Mouse (Mus musculus): ENCODE measurements around the gene Actl6b. TPM values are rescaled to one million over a fixed set of nuclear protein-coding genes. Genes with fewer than 3 reads are reported as not detected.
"Not testable (repeated sequence)": the region's sequence is repeated elsewhere in the genome, so short reads cannot be mapped to it uniquely, and the experiment has no call there.

Gene Actl6b
- total RNA-seq, 2 experiments from 2014 or later, result 126 to 139 TPM

DNA sequence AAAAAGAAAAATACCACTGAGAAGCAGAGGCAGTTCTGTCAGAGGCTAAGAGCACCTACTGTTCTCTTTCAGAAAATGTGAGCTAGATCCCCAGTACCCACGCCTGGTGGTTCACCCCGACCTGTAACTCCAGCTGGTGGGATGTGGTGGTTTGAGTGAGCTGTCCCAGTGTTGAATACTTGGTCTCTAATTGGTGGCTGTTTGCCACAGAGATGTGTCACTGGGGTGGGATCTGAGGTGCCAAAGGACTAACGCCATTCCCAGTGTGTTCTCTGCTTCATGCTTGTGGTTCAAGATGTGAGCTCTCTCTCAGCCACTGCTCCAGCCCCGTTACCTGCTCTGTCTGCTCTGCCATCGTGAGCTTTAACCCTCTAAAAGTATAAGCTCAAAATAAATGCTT, 37.2 kb downstream of the Actl6b start:
- intact Hi-C loops (cut with DNase I), result no loop called here
- DNase-seq (ENCODE audit: low spot score in 2 of 2), result no peak

DNA sequence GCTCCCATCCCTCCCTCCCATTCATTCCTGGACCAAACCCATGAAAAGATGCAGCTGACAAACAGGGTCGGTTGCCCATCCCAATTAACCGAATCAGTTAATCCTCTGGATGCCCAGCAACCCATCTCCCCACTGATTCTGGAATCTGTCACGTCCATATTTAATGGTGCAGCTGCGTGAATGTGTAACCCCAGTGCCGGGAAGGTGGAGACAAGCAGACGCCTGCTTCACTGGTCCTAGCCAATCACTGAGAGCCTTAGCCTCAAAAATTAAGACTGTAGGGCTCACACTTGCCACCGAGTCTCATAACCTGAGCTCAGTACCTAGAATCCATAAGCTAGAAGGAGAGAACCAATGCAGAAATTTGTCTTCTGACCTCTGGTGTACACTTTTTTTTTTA, 42.6 kb downstream of the Actl6b start:
- intact Hi-C loops (cut with DNase I), result no loop called here
- no peak for DNase-seq (ENCODE audit: low spot score in 2 of 2)

DNA sequence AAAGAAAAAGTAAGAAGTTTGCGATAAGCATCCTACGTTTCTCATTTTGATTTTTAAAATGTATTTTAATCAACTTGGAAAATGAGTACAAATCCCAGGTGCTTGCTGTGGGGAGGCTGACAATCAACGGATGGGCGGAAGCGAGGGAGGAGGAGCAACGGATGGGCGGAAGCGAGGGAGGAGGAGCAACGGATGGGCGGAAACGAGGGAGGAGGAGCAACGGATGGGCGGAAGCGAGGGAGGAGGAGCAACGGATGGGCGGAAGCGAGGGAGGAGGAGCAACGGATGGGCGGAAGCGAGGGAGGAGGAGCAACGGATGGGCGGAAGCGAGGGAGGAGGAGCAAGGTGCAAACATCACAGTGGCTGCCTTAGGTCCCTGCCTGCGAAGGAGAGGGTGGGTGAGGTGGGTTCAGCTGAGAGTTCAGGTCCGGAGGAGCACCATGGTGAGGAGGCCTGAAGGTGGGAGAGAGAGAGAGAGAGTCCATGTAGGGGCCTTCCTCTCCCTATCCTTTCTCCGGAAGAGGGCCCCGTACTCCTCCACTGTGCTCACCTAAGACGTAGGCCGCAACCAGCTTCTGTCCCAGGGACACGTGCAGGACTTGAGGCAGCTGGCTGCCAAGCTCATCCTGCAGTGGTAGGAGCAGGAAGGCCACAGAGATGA, 43.4 kb downstream of the Actl6b start:
- DNase-seq (ENCODE audit: low spot score in 2 of 2), result no peak
- intact Hi-C loops (cut with DNase I), result no loop called here

GRCm38 (mm10) chr5:137597625-137598024, 44.3 kb downstream of the Actl6b start:
- intact Hi-C loops (cut with DNase I), result no loop called here
- no peak for DNase-seq (ENCODE audit: low spot score in 2 of 2)

GRCm38 (mm10) chr5:137598100-137598826, 44.9 kb downstream of the Actl6b start:
- DNase-seq (ENCODE audit: low spot score in 2 of 2), result no peak
- intact Hi-C loops (cut with DNase I), result no loop called here

- no peak for DNase-seq (ENCODE audit: low spot score in 2 of 2)
- intact Hi-C loops (cut with DNase I), result no loop called here
These were observed 46.3 kb downstream of the Actl6b start for GRCm38 (mm10) chr5:137599600-137599999.

DNA sequence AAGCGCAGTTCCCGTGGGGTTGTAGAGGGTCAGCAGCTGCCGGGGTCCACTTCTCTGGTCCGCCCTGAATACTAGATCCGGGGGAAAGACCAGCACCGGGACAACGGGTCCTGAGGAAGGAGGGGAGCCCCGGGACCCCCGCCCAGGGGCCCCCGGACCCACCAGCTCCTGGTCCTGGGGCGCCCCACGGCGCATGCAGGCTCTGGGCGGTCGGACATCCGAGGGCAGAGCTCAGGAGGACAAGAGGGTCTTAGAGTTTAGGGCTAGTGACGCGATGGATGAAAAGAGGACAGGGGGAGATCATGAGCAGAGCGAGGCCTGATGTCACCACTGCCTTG, 46.9 kb downstream of the Actl6b start:
- peak in 1 of 2 experiments; percentile 31 for DNase-seq (ENCODE audit: low spot score in 2 of 2)
- intact Hi-C loops (cut with DNase I), result loop anchor here (5.0 kb wide), 1 partner anchor 68 kb away; the partner anchor contains the start of genes Epo and Gnb2

GRCm38 (mm10) chr5:137600619-137601364, 47.5 kb downstream of the Actl6b start, which contains the start of gene Mospd3:
Gene Mospd3 (minus strand): TSS chr5:137601058.
- peak; percentile 93 to 97 for DNase-seq (ENCODE audit: low spot score in 2 of 2)
- intact Hi-C loops (cut with DNase I), result loop anchor here (5.0 kb wide), 1 partner anchor 68 kb away; the partner anchor contains the start of genes Epo and Gnb2

GRCm38 (mm10) chr5:137601365-137601729, 48.0 kb downstream of the Actl6b start:
- DNase-seq (ENCODE audit: low spot score in 2 of 2), result no peak
- intact Hi-C loops (cut with DNase I), result loop anchor here (5.0 kb wide), 1 partner anchor 69 kb away; the partner anchor contains the start of genes Epo and Gnb2

DNA sequence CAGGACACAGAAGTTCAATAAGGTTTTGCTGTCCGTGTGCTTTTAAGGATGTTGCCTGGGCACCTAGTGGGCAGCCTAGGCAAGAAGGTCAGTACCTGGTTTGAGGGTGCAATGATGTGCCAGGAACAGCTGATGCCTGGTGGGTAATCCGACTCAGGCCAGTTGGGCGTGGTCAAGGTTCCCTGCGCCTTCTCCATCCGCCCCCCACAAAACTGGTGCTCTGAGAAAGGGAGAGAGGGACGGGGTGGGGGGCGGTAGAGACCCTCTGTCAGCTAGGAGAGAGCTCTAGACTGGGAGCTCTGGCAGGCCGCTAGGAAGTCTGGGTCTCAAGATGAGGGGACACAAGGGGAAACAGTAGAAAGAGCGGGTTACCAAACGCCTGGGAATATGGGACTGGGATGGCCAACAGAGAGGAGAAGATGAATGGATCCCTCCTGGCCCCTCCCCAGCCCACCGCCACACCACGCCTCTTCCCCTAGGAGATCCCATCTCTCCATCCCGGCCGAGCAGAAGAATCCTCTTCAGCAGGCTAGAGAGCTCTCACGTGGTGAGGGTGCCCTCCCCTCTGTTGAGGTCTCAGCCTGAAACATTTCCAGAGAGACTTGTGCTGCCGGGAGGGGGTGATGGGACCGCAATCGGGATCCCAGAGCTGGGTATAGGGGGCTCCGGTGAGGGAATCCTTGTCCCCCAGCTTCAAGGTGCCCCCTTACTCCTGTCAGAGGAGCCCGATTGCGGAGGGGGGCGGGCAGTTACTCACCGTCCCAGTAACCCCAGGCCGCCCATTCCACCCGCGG, 54.7 kb downstream of the Actl6b start:
- no peak for DNase-seq (ENCODE audit: low spot score in 2 of 2)
- intact Hi-C loops (cut with DNase I), result no loop called here

GRCm38 (mm10) chr5:137608654-137609190, 55.4 kb downstream of the Actl6b start:
- DNase-seq (ENCODE audit: low spot score in 2 of 2), result no peak
- intact Hi-C loops (cut with DNase I), result no loop called here

DNA sequence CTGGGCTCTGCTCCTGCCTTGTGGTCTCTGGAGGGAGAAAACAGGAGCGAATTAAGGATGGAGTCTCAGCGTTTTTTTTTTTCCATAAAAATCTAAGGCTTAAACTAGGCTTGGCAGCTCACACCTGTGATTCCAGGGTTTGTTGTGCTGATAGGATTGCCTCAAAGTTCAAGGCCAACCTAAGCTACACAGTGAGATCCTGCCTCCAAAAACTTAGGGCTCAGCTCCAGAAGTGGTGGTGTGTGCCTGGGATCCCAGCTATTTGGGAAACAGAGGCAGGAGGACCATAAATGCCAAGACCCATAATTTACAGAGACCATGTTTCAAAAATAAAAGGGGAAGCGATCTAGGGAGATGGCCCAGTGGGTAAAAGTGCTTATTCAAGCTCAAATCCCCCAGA, 56.0 kb downstream of the Actl6b start:
- intact Hi-C loops (cut with DNase I), result no loop called here
- DNase-seq (ENCODE audit: low spot score in 2 of 2), result no peak

- DNase-seq (ENCODE audit: low spot score in 2 of 2), result no peak
- intact Hi-C loops (cut with DNase I), result no loop called here
These were observed 56.7 kb downstream of the Actl6b start for GRCm38 (mm10) chr5:137610056-137610455.

GRCm38 (mm10) chr5:137610548-137611244, 57.4 kb downstream of the Actl6b start:
- intact Hi-C loops (cut with DNase I), result no loop called here
- no peak for DNase-seq (ENCODE audit: low spot score in 2 of 2)

DNA sequence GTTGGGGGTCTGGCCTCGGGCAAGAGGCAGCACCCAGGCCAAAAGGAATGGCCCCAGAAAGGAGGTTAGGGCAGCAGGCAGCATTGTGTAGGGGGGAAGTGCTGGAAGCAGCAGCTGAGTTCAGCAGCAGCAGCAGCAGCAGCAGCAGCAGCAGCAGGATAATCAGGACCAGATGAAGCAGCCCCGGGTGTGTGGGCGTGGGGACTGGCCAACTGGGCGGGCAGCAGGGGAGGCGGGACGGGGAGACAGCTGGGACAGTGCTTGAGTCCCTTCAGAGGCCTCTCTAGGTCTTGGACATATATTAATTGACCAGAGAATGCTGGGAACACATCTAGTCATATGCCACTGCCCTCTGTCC, 57.9 kb downstream of the Actl6b start:
- no peak for DNase-seq (ENCODE audit: low spot score in 2 of 2)
- intact Hi-C loops (cut with DNase I), result no loop called here

GRCm38 (mm10) chr5:137613076-137613475, 59.8 kb downstream of the Actl6b start:
- intact Hi-C loops (cut with DNase I), result no loop called here
- no peak for DNase-seq (ENCODE audit: low spot score in 2 of 2)

GRCm38 (mm10) chr5:137613550-137613949, 60.2 kb downstream of the Actl6b start, which contains the start of gene Pcolce:
Gene Pcolce (minus strand): TSS chr5:137613784.
- intact Hi-C loops (cut with DNase I), result no loop called here
- DNase-seq (ENCODE audit: low spot score in 2 of 2), result no peak

- DNase-seq (ENCODE audit: low spot score in 2 of 2); intact Hi-C loops (cut with DNase I): not testable (repeated sequence)
These were observed 61.6 kb downstream of the Actl6b start for GRCm38 (mm10) chr5:137614921-137615320.

GRCm38 (mm10) chr5:137615347-137615746, 62.0 kb downstream of the Actl6b start:
- intact Hi-C loops (cut with DNase I), result no loop called here
- no peak for DNase-seq (ENCODE audit: low spot score in 2 of 2)
